Mouse (Mus musculus) kidney, postnatal 14 days (tissue): Measurements from ENCODE around the gene Zfp423.

Experiments used
- DNase-seq: peaks from one replicate; pipeline ENCODE4 v3.0.0; 2022; ENCODE audit warnings: mixed read lengths

Gene Zfp423

DNA sequence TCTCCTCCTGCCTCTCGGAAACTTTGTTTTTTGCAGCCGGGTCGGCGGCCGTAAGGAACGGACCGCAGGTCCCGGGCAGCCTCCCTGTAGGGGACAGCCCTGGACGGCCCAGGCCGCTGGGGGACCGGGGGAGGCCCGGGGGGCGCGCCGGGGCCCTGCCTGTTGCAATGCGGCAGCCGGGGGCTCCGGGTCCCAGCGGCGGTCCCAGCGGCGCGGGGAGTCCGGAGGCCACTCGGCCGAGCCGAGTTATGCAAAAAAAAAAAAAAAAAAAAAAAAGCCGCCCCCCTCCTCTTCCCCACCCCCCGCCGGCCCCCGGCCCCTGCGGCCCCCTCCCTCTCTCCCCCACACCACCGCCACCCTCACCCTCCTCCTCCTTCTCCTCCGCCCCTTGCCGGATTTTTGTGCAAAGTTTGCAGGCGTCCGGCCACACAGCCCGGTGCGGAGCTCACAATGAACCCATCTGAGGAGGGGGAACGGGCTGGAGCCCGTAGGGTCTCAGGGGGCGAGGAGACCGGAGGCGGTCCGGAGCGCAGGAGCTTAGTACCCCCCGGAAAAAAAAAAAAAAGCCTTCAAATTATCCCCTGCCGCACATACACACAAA lies at the start of gene Zfp423:
Zfp423 (minus strand) TSS at position 276 of the 601 bp plus-strand sequence.
- DNase-seq, result peak; percentile 55

DNA sequence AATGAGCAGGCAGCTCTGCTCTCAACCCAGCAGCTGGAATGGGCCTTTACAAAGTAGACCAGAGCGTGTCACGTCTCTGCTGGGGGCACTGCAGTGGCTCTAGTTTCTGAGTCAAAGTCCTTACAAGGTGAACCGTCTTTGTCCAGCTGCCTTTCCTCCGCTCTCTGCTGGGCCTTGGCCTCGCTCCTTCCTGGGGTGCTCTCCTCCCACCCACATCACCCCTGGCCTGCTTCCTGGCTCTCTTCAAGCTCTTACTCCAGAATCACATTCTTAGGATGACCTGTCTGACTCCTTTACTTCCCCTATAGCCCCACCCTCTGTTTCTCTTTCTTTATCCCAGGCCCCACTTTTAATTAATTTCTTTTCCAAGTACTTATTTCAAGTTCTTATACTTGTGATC lies 47.4 kb upstream of the Zfp423 start:
- DNase-seq, result peak; percentile 22

GRCm38 (mm10) chr8:87984778-87985177 lies 25.4 kb upstream of the Zfp423 start:
- no peak for DNase-seq

DNA sequence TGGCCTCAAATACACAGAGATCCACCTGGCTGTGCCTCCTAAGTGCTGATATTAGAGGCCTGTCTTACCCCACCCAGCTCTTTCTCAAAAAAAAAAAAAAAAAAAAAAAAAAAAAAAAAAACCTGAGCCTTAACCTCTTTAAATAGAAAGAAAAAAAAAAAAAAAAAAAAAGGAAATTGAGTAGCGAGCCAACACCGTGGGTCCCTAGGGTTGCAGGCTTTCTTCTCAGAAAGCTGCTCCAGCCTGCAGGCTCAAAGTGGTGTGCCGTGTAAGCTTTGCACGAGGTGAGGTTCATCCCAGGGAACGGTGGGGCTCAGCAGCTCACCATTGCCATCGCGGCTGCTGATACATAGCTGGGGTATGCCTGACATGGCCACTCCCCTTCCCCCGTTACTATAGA lies 24.6 kb upstream of the Zfp423 start:
- DNase-seq, result no peak

- DNase-seq, result no peak
Measured at GRCm38 (mm10) chr8:87982936-87983335, 23.5 kb upstream of the Zfp423 start.

DNA sequence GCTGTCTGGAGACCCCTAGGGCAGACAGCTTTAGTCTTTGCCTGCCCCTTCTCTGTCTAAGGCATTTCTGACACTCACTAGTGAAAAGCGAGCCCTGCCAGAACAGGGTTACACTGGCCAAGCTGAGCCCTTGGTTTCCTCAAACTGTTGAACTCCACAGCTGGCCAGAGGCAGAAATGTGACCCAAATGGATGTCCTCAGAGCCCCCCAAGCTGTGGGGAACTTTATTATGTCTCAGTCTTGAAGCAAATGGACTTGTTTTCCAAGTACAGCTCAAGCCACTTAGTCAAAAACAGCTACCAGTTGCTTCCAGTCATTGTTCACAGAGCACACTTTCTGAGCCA lies 16.0 kb upstream of the Zfp423 start:
- peak; percentile 46 for DNase-seq

- DNase-seq, result peak; percentile 69
Measured at GRCm38 (mm10) chr8:87974759-87975465, 15.5 kb upstream of the Zfp423 start.

DNA sequence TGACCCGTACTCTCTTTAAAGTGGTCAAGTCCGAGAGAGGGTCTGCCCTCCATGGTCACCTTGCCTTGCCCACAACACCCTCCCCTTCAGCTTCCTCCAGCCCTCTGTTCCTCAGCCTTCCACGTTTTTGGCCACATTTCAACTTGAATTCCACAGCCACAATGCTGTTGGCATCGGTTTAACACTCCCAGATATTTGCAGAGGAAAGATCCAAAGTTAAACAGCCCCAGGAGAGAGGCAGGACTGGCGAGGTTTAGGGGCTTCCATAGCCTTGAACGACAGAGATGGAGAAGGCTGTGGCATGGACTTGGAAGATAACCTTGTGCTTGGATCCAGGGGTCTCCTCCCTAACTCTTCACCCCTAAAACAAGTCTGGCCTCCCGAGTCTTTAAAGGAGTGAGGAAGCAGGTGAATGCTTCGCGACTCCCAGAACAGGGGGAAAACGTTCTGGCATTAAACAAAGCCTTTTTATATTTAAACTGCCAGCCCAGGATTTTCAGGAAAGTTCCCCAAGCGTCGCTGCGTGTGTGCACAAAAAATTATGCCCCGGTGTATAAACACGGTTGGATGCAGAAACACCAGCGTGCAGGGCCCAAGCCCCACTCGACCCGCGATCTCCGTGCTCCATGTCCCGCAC lies 14.8 kb upstream of the Zfp423 start:
- peak; percentile 29 for DNase-seq

- DNase-seq, result no peak
Measured at GRCm38 (mm10) chr8:87967866-87968620, 8.6 kb upstream of the Zfp423 start.

- no peak for DNase-seq
Measured at GRCm38 (mm10) chr8:87967057-87967820, 7.8 kb upstream of the Zfp423 start.

DNA sequence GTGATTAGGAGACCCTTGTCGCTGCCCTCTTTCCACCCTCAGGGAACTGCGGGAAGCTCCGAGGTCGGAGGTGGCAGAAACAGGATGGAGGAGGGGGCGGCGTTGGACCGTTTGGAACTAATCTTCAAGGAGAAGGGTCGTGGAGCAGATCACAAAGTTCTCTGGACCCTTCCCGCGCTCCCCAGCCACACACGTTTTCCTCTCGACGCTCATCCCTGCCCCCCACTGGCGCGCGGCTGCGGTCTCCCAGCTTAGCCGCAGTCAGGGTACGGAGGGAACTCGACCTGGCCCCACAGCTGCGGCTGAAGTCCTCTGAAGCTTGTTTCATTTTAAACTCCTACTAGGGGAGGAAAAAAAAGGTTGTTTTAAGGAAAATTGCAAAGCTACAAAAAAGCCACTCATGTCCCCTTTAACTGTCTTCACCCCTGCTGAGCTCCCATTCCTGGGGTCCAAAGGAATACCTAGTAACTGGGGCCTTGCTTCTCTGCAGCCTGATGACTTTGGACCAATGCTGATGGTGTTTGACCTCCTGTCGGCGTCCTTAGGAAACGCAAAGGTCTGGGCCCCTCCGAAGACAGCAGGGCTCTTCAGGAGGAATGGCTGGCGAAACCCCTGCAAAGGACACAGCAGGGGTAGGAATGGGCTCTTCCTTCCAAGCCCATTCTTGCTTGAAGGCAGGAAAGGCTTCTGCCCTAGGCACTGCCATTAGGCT lies 3.3 kb upstream of the Zfp423 start:
- DNase-seq, result no peak

GRCm38 (mm10) chr8:87961680-87962513 lies 2.5 kb upstream of the Zfp423 start:
- DNase-seq, result peak; percentile 75

DNA sequence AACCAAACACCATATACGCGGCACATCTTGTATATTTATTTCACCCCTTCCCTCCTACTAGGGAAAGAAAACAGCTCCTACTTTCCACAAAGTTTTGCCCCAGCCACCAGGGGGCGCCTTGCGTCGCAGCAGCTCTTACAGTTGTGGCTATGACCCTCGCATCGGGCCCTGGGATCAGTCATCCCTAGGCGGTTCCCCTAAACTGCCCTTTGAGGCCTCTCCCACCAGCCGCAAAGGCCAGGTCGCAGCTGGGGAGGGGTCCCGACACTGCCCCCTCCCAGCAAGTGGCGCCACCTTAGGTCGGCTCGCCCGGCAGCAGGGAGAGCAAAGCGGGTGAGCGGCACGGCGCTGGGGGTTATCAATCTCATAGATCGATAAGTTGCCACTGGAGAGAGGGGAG lies 1.7 kb upstream of the Zfp423 start:
- DNase-seq, result peak; percentile 41

DNA sequence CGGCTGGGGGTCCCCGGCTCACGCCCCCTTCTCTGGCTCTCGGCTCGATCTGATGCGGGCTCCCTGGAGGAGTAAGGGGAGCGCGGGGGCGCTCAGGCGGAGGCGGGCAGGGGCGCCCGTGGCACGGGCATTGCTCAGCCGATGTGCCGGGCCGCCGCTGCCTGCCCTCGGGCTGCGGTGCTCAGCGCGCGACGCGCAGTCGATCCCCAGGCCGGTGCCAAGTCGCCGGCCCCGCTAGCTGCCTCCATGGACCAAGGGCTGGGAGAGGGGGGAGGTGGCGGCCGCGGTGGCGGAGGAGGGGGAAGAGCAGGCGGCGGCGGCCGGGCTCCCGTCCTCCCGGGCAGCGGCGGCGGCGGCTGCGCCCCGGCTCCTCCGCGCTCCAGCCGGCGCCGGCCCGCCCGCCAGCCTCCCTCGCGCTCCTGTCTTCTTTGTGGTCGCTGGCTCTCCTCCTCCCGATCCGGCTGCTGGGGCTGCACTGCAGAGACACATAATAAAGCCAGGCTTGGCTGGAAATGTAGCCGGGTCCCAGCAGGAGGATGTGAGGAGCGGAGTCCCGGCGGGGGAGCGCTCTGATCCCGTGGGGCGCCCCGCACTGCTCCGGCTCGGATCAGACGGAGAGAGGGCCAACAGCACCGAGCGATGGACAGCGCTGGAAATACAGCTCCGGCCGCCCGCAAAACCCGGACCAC lies 810 bp upstream of the Zfp423 start:
- DNase-seq, result peak; percentile 87

DNA sequence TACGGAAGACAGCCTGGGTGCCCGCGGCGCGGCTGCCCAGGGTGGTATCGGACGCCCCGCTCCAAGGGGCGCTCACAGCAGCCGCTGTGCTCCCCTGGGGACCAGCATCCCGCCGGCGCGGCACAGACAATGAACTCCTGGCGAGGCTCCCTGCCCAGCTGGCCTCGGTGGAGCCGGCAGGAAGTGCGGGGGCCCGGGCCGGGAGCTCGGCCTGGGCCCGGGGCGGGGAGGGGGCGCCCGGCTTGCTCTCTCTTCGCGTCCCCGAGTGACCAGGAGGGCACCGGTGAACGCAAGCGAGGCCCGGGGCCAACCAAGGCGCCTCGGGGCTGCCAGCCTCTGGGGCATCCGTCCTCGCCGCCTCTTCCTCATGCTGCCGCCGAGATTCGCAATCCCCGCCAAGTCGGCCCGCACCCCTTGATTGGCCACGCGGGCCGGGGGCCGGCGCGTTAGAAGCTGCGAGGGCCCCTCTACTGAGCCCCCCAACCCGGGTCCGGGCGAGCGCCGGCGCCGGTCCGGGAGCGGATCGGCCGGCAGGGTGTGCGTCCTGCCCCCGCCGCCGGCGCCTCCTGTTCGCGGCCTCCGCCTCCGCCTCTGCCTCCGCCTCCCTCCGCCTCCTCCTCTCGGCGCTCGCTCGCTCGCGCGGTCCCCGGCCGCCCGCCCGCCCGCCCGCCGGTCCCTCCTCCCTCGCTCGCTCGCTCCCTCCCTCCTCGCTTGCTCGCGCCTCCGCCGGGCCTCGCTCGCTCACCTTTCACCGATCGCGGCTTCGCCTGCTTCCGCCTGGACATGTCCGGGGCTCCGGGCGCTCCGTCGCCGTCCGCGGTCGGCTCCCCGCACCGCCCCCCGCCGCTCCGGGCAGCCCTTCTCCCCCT lies 710 bp downstream of the Zfp423 start:
- DNase-seq, result peak; percentile 87

DNA sequence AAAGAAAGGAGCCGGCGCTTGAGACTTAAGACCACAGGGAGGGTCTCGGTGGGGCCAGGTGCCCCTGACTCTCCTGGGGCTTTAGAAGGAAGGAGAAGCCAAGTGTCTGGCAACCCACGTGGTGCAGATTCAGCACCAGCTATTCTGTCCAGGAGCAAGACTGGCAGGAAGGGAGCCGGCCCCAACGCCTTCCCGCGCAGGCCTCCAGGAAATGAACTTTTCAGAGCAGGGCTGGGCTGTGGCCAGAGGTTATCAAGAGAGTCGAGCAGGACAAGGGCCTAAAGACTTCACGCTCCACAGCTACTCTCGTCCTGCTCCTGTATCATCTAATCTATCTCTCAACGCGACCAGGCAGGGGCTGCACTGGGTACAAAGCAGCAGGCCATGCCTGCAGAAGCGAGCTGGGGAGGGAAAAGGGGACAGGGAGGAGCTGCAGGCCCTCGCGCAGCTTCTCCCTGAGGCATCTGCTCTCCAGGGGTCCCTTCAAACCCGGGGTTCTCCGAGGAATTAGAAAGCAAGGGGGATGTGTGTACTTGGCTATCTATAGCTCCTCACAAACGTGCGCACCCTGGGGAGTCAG lies 1.4 kb downstream of the Zfp423 start:
- peak; percentile 80 for DNase-seq

GRCm38 (mm10) chr8:87956001-87956400 lies 3.4 kb downstream of the Zfp423 start:
- no peak for DNase-seq

DNA sequence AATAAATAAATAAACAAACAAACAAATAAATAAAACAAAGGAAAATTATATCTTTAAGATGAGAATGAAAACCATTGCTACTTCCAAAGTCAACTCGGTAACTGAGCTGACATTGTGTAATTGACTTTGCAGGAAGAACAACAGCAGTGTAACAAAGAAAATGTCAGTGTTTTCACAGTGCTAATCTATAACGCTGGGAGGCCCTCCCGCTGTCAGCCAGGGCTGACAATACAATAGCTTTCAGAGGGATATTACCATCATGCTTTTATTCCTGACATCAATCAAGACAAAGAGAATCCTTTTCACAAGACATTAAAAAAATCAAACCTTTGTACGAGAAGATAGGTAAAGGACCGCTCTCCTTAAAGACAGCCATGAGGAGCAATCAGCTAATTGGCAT lies 5.9 kb downstream of the Zfp423 start:
- no peak for DNase-seq

DNA sequence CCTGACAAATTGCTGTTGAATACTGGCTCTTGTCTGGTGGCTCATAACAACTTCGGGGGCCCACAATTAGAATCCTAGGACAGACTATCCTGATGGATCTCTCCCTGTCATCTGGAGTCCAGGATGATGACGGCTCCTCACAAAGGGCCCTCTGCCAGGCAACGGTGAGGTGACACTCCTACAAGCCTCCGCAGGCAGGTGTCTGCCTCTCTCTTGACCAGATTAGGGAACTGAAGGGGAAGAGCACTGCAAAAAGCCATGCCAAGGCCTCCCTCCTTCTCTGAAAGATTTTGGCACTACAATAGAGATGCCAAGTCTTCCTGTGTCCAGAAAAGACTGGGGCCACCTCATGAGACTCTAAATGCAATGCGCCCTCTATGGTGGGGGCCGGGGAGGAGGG lies 7.1 kb downstream of the Zfp423 start:
- no peak for DNase-seq
